Mouse (Mus musculus): Measurements from ENCODE around the gene Rrp36.

DNA sequence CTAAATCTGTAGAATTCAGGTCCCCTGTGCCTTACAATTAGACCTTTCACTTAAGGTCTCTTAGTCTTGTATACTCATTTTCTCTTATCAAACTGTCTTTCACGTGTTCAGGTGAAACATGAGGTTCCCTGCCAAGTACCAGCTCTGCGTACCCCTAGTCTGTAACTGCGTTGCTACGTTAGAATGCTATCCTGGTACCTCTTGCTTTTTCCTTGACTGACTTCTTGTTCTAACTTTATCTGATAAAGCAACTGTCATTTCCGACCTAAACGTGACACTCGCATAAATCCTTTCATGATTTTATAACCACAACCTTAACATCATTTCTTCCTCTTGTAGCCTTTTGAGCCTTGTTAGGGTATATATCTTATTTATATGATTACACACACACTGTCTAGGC, 38.3 kb upstream of the Rrp36 start:
- TF ChIP-seq CTCF (IDR thresholded peaks at IDR 0.05) (no peak), EP300 (IDR thresholded peaks at IDR 0.05) (no peak)

All from lung, postnatal 0 days (tissue).